Mouse (Mus musculus): ENCODE measurements around the gene Ephx4. TPM values are rescaled to one million over a fixed set of nuclear protein-coding genes. Genes with fewer than 3 reads are reported as not detected.

Ephx4 gene
- total RNA-seq, 2 experiments from 2014 or later, result not detected

Other genes with a start within 250 kb of the Ephx4 start
- 28.8 and 36.5 TPM in 2 replicates for gene Tgfbr3, start 113.1 kb upstream of the Ephx4 start, total RNA-seq (2014; fragmentation: Nextera tagmentation)
- gene Tgfbr3, start 113.1 kb upstream of the Ephx4 start, total RNA-seq (2017), result 25.6 and 35.5 TPM in 2 replicates
- gene Brdt, start 71.6 kb upstream of the Ephx4 start, total RNA-seq (2014; fragmentation: Nextera tagmentation), result 0.11 and 0.15 TPM in 2 replicates
- 0.85 TPM in 1 of 2 replicates, not detected in the other for gene Brdt, start 71.6 kb upstream of the Ephx4 start, total RNA-seq (2017)
- gene Lpcat2b, start 28.8 kb downstream of the Ephx4 start, total RNA-seq (2014; fragmentation: Nextera tagmentation), result not detected in 2 replicates
- gene Lpcat2b, start 28.8 kb downstream of the Ephx4 start, total RNA-seq (2017), result not detected in 2 replicates
- gene Btbd8, start 35.3 kb downstream of the Ephx4 start, total RNA-seq (2014; fragmentation: Nextera tagmentation), result 4.2 and 7.2 TPM in 2 replicates
- 4.7 and 6.9 TPM in 2 replicates for gene Btbd8, start 35.3 kb downstream of the Ephx4 start, total RNA-seq (2017)
- gene Gm42669, start 104.9 kb downstream of the Ephx4 start, total RNA-seq (2014; fragmentation: Nextera tagmentation), result 0.94 TPM in 1 of 2 replicates, not detected in the other
- gene Gm42669, start 104.9 kb downstream of the Ephx4 start, total RNA-seq (2017), result 0.84 and 1.3 TPM in 2 replicates
- gene 1700028K03Rik, start 132.0 kb downstream of the Ephx4 start, total RNA-seq (2014; fragmentation: Nextera tagmentation), result 0.30 TPM in 1 of 2 replicates, not detected in the other
- not detected in 2 replicates for gene 1700028K03Rik, start 132.0 kb downstream of the Ephx4 start, total RNA-seq (2017)
- 11.7 and 12.8 TPM in 2 replicates for gene Rpap2, start 194.6 kb downstream of the Ephx4 start, total RNA-seq (2014; fragmentation: Nextera tagmentation)
- gene Rpap2, start 194.6 kb downstream of the Ephx4 start, total RNA-seq (2017), result 23.7 and 24.3 TPM in 2 replicates
- 5.5 and 20.0 TPM in 2 replicates for gene Glmn, start 195.2 kb downstream of the Ephx4 start, total RNA-seq (2014; fragmentation: Nextera tagmentation)
- 15.3 and 15.8 TPM in 2 replicates for gene Glmn, start 195.2 kb downstream of the Ephx4 start, total RNA-seq (2017)

Data from megakaryocyte-erythroid progenitor cell, adult 5-6 weeks (primary cell).